Mouse (Mus musculus): ENCODE measurements at regions not wholly inside any gene's neighbourhood (a gene's known extent, or its start where the extent isn't known, plus 50 kb on each side); places are given as distances from the start of the nearest gene placed in this dataset.

GRCm38 (mm10) chr13:112031631-112032320, 223.0 kb upstream of the Map3k1 start:
- no peak for ATAC-seq (ENCODE audit: poor library complexity, severe bottlenecking)

GRCm38 (mm10) chr13:112037731-112038380, 229.1 kb upstream of the Map3k1 start:
- no peak for ATAC-seq (ENCODE audit: poor library complexity, severe bottlenecking)

GRCm38 (mm10) chr13:112038556-112039304, 229.9 kb upstream of the Map3k1 start:
- ATAC-seq (ENCODE audit: poor library complexity, severe bottlenecking), result no peak

- ATAC-seq (ENCODE audit: poor library complexity, severe bottlenecking), result no peak
Observed at GRCm38 (mm10) chr13:112039422-112040145, 230.8 kb upstream of the Map3k1 start.

GRCm38 (mm10) chr13:112043524-112044246, 234.9 kb upstream of the Map3k1 start:
- peak; percentile 60 for ATAC-seq (ENCODE audit: poor library complexity, severe bottlenecking)

- no peak for ATAC-seq (ENCODE audit: poor library complexity, severe bottlenecking)
Observed at GRCm38 (mm10) chr13:112044372-112044771, 235.6 kb upstream of the Map3k1 start.

GRCm38 (mm10) chr13:112046247-112047211, 237.7 kb upstream of the Map3k1 start:
- no peak for ATAC-seq (ENCODE audit: poor library complexity, severe bottlenecking)

GRCm38 (mm10) chr13:112047408-112047807, 238.6 kb upstream of the Map3k1 start:
- ATAC-seq (ENCODE audit: poor library complexity, severe bottlenecking), result no peak

GRCm38 (mm10) chr13:112047874-112048273, 239.1 kb upstream of the Map3k1 start:
- no peak for ATAC-seq (ENCODE audit: poor library complexity, severe bottlenecking)

- ATAC-seq (ENCODE audit: poor library complexity, severe bottlenecking), result no peak
Observed at GRCm38 (mm10) chr13:112048327-112048726, 239.5 kb upstream of the Map3k1 start.

- ATAC-seq (ENCODE audit: poor library complexity, severe bottlenecking), result no peak
Observed at GRCm38 (mm10) chr13:112050892-112051291, 237.4 kb upstream of the Ankrd55 start.

GRCm38 (mm10) chr13:112052011-112052410, 236.2 kb upstream of the Ankrd55 start:
- no peak for ATAC-seq (ENCODE audit: poor library complexity, severe bottlenecking)

- ATAC-seq (ENCODE audit: poor library complexity, severe bottlenecking), result no peak
Observed at GRCm38 (mm10) chr13:112052456-112052855, 235.8 kb upstream of the Ankrd55 start.

GRCm38 (mm10) chr13:112054879-112055371, 233.3 kb upstream of the Ankrd55 start:
- no peak for ATAC-seq (ENCODE audit: poor library complexity, severe bottlenecking)

- ATAC-seq (ENCODE audit: poor library complexity, severe bottlenecking), result peak; percentile 28; the same call in 1 of the 2 replicates
Observed at GRCm38 (mm10) chr13:112058218-112058617, 230.0 kb upstream of the Ankrd55 start.

- no peak for ATAC-seq (ENCODE audit: poor library complexity, severe bottlenecking)
Observed at GRCm38 (mm10) chr13:112058771-112059170, 229.5 kb upstream of the Ankrd55 start.

- peak; percentile 57 for ATAC-seq (ENCODE audit: poor library complexity, severe bottlenecking)
Observed at GRCm38 (mm10) chr13:112062024-112062423, 226.2 kb upstream of the Ankrd55 start.

GRCm38 (mm10) chr13:112063409-112064111, 224.7 kb upstream of the Ankrd55 start:
- peak; percentile 57 for ATAC-seq (ENCODE audit: poor library complexity, severe bottlenecking)

All from megakaryocyte, adult 5-6 weeks (primary cell).